ENCODE assay signal across 20 mouse cellular contexts in genomic region chr15:3432823-3433222, GRCm38 (mm10).
A peak's percentile ranks its signal among the peaks of the same experiment; 100 is the strongest.
DNase-seq lines count a peak whose midpoint lies in the region; ATAC-seq and TF ChIP-seq lines count a peak whose summit lies in the region.
"Had no signal": no experiment of that assay in that cellular context is flagged by ENCODE, and none has a peak within 500 bp of the region (broad histone marks: within the 10 kb centered on the region; RNA-seq: fewer than 3 reads in every experiment).

No protein-coding gene starts in this region.

- no peak for TF ChIP-seq EP300 in heart, adult 2 months (IDR thresholded peaks at IDR 0.05; ENCODE audit: insufficient read depth, low read depth, low read length)

- H3K79me2 ChIP-seq in heart, adult 2 months (replicated peaks; ENCODE audit: control insufficient read depth, insufficient read depth, low read length): peaks cover 2% of the 10 kb centered on the region; the same call in 1 of the 2 replicates

- no peak for TF ChIP-seq POLR2A in heart, adult 2 months (IDR thresholded peaks at IDR 0.05; ENCODE audit: insufficient read depth, low read depth, low read length)

- no peak overlapping the region for H3K4me2 ChIP-seq in heart, embryonic 16.5 days (ENCODE audit: low read depth, low read length)
- H3K4me2 ChIP-seq in kidney, embryonic 15.5 days: no peak overlapping the region
- H3K4me2 ChIP-seq in kidney, embryonic 16.5 days (replicated peaks; ENCODE audit: low read depth, low read length): no peak overlapping the region
- H3K4me2 ChIP-seq: forebrain, embryonic 15.5 days; hindbrain, embryonic 12.5 days; midbrain, embryonic 13.5 days; neural tube, embryonic 13.5 days had no signal

- no peaks in the 10 kb centered on the region for H3K9me3 ChIP-seq in heart, embryonic 16.5 days (replicated peaks; ENCODE audit: control insufficient read depth, low read length)
- no peaks in the 10 kb centered on the region for H3K9me3 ChIP-seq in kidney, embryonic 15.5 days (replicated peaks)
- no peaks in the 10 kb centered on the region for H3K9me3 ChIP-seq in kidney, embryonic 16.5 days (ENCODE audit: low read length)
- H3K9me3 ChIP-seq: forebrain, embryonic 15.5 days; G1E; hindbrain, embryonic 12.5 days; limb, embryonic 10.5 days; midbrain, embryonic 13.5 days; neural tube, embryonic 13.5 days had no signal

- no peak for TF ChIP-seq CTCF in heart, adult 2 months (IDR thresholded peaks at IDR 0.05)

- peaks cover 57% of the 10 kb centered on the region for H3K36me3 ChIP-seq in heart, adult 2 months (ENCODE audit: control insufficient read depth, insufficient read depth, low read length)
- H3K36me3 ChIP-seq in heart, embryonic 16.5 days (ENCODE audit: control insufficient read depth, insufficient read depth): no peaks in the 10 kb centered on the region
- H3K36me3 ChIP-seq in kidney, embryonic 15.5 days: no peaks in the 10 kb centered on the region
- H3K36me3 ChIP-seq in kidney, embryonic 16.5 days (ENCODE audit: insufficient read depth, low read length): no peaks in the 10 kb centered on the region
- H3K36me3 ChIP-seq: forebrain, embryonic 15.5 days; G1E; hindbrain, embryonic 12.5 days; limb, embryonic 10.5 days; midbrain, embryonic 13.5 days; neural tube, embryonic 13.5 days had no signal

- H3K9ac ChIP-seq in heart, adult 2 months (ENCODE audit: low read depth, low read length): no peak overlapping the region
- H3K9ac ChIP-seq in heart, embryonic 16.5 days (ENCODE audit: low read length): no peak overlapping the region
- no peak overlapping the region for H3K9ac ChIP-seq in kidney, embryonic 15.5 days
- no peak overlapping the region for H3K9ac ChIP-seq in kidney, embryonic 16.5 days (replicated peaks; ENCODE audit: low read length)
- H3K9ac ChIP-seq: forebrain, embryonic 15.5 days; hindbrain, embryonic 12.5 days; liver, postnatal 0 days; midbrain, embryonic 13.5 days; neural tube, embryonic 13.5 days had no signal

- WGBS in heart, adult 2 months: 11% methylated on average over 1 of the region's 1 CpGs
- 51% methylated on average over 1 of the region's 1 CpGs for WGBS in heart, embryonic 16.5 days
- WGBS in kidney, embryonic 15.5 days: 52% methylated on average over 1 of the region's 1 CpGs
- 32% methylated on average over 1 of the region's 1 CpGs for WGBS in kidney, embryonic 16.5 days

- ATAC-seq in heart, embryonic 16.5 days (replicated peaks; ENCODE audit: extremely low read depth, insufficient read depth, low FRiP score): 0 out of 2 replicates have a peak, but pooled peaks have one; percentile 7
- ATAC-seq in kidney, embryonic 15.5 days (replicated peaks; ENCODE audit: low FRiP score): peak; percentile 44; the same call in 1 of the 2 replicates
- peak; percentile 64 for ATAC-seq in kidney, embryonic 16.5 days (ENCODE audit: low FRiP score, low TSS enrichment)
- ATAC-seq: forebrain, embryonic 15.5 days; inflammation-experienced regulatory T-cells, adult 6 months; midbrain, embryonic 13.5 days had no signal

- H3K27ac ChIP-seq in heart, adult 2 months: peak overlapping the region; percentile 82
- peak overlapping the region; percentile 92 for H3K27ac ChIP-seq in heart, embryonic 16.5 days (ENCODE audit: low read length)
- 0 out of 2 replicates have a peak overlapping the region, but pooled peaks have one; percentile 75 for H3K27ac ChIP-seq in kidney, embryonic 15.5 days
- no peak overlapping the region for H3K27ac ChIP-seq in kidney, embryonic 16.5 days (ENCODE audit: low read length)
- H3K27ac ChIP-seq: forebrain, embryonic 15.5 days; hindbrain, embryonic 12.5 days; limb, embryonic 10.5 days; midbrain, embryonic 13.5 days; neural tube, embryonic 13.5 days had no signal

- no peak for DNase-seq in heart, adult 2 months
- no peak for DNase-seq in heart, postnatal 10 days
- no peak for DNase-seq in heart, adult 18-20 months
- no peak for DNase-seq in kidney, adult 11 months
- DNase-seq in embryo, embryonic 10 days (ENCODE audit: low spot score): no peak
- DNase-seq: adrenal gland, postnatal 25 days; cerebellum, adult 11-12 months; cerebellum, postnatal 14 days; liver, postnatal 0 days; right cerebral cortex, adult 18-20 months had no signal

- peaks cover 26% of the 10 kb centered on the region for H3K4me1 ChIP-seq in heart, adult 2 months (ENCODE audit: control insufficient read depth, insufficient read depth, low read length)
- peaks cover 71% of the 10 kb centered on the region for H3K4me1 ChIP-seq in heart, embryonic 16.5 days (ENCODE audit: control insufficient read depth, insufficient read depth, low read length)
- peaks cover 21% of the 10 kb centered on the region for H3K4me1 ChIP-seq in kidney, embryonic 15.5 days
- peaks cover 22% of the 10 kb centered on the region for H3K4me1 ChIP-seq in kidney, embryonic 16.5 days (ENCODE audit: insufficient read depth, low read length)
- H3K4me1 ChIP-seq: forebrain, embryonic 15.5 days; hindbrain, embryonic 12.5 days; limb, embryonic 10.5 days; midbrain, embryonic 13.5 days; neural tube, embryonic 13.5 days had no signal

- H3K27me3 ChIP-seq in heart, adult 2 months (ENCODE audit: control insufficient read depth, insufficient read depth, low read length): no peaks in the 10 kb centered on the region
- no peaks in the 10 kb centered on the region for H3K27me3 ChIP-seq in heart, embryonic 16.5 days (ENCODE audit: control insufficient read depth, insufficient read depth, low read length)
- no peaks in the 10 kb centered on the region for H3K27me3 ChIP-seq in kidney, embryonic 15.5 days
- no peaks in the 10 kb centered on the region for H3K27me3 ChIP-seq in kidney, embryonic 16.5 days (ENCODE audit: insufficient read depth, low read length)
- H3K27me3 ChIP-seq: forebrain, embryonic 15.5 days; hindbrain, embryonic 12.5 days; midbrain, embryonic 13.5 days; neural tube, embryonic 13.5 days had no signal

- H3K4me3 ChIP-seq in heart, adult 2 months: no peak overlapping the region
- H3K4me3 ChIP-seq in heart, embryonic 16.5 days (ENCODE audit: low read length): no peak overlapping the region
- no peak overlapping the region for H3K4me3 ChIP-seq in kidney, embryonic 15.5 days (replicated peaks)
- H3K4me3 ChIP-seq in kidney, embryonic 16.5 days (ENCODE audit: low read length): no peak overlapping the region
- H3K4me3 ChIP-seq: forebrain, embryonic 15.5 days; hindbrain, embryonic 12.5 days; limb, embryonic 10.5 days; midbrain, embryonic 13.5 days; neural tube, embryonic 13.5 days had no signal

- intact Hi-C loops in heart, adult 2 months (cut with DNase I): loop anchor here (5.0 to 10.0 kb wide), 2 partner anchors 56 to 208 kb away; no protein-coding TSS in a partner anchor
- intact Hi-C loops in heart, postnatal 10 days (cut with DNase I): loop anchor here (10.0 kb wide), 1 partner anchor 472 kb away; no protein-coding TSS in a partner anchor

Comparison
In these comparisons a context has a peak if more than half of its experiments do, and no peak if none do; other contexts are left out.
1. ATAC-seq: peak in every context shown above with its lines; median percentile 64 in kidney, embryonic 16.5 days; 44 in kidney, embryonic 15.5 days; 7 in heart, embryonic 16.5 days.